Mouse (Mus musculus) central nervous system, embryonic 14 days (tissue): ENCODE measurements around the gene Dnaic1. TPM values are rescaled to one million over a fixed set of nuclear protein-coding genes. Genes with fewer than 3 reads are reported as not detected.

Experiments
- polyA plus RNA-seq: library from polyadenylated mRNA; depleted of rRNA; stranded (reverse); fragments of >200 nt; gene quantifications from 2 replicates; pipeline ENCODE4 v1.2.3, GENCODE M21; 2012; rRNA removed

The Dnaic1 gene
- polyA plus RNA-seq = 2.3 and 2.9 TPM in 2 replicates

GRCm38 (mm10) chr4:41569411-41569885 lies at the start of gene Dnaic1, which contains the start of gene Fam219a:
TSS of gene Dnaic1 (plus strand) at chr4:41569775.
TSS of gene Fam219a (minus strand) at chr4:41569538.

GRCm38 (mm10) chr4:41639913-41640507 lies 70.4 kb downstream of the Dnaic1 start, which contains the start of gene Enho:
TSS of gene Enho (minus strand) at chr4:41640324.

Other genes starting within 250 kb of the Dnaic1 start
- gene Ubap1, start 220.8 kb upstream of the Dnaic1 start, polyA plus RNA-seq = 52.9 and 56.0 TPM in 2 replicates
- gene Kif24, start 104.9 kb upstream of the Dnaic1 start, polyA plus RNA-seq = 4.3 and 5.0 TPM in 2 replicates
- gene Nudt2, start 104.6 kb upstream of the Dnaic1 start, polyA plus RNA-seq = 43.1 and 49.1 TPM in 2 replicates
- 4.6 and 6.7 TPM in 2 replicates for gene AI464131, start 66.7 kb upstream of the Dnaic1 start, polyA plus RNA-seq
- 8.3 and 11.9 TPM in 2 replicates for gene 1110017D15Rik, start 52.4 kb upstream of the Dnaic1 start, polyA plus RNA-seq
- gene Fam219a, start 237 bp upstream of the Dnaic1 start, polyA plus RNA-seq = 75.4 and 86.6 TPM in 2 replicates
- gene Enho, start 70.5 kb downstream of the Dnaic1 start, polyA plus RNA-seq = 86.9 and 96.7 TPM in 2 replicates
- gene Cntfr, start 127.3 kb downstream of the Dnaic1 start, polyA plus RNA-seq = 63.3 and 84.9 TPM in 2 replicates
- 34.2 and 80.9 TPM in 2 replicates for gene Il11ra1, start 130.2 kb downstream of the Dnaic1 start, polyA plus RNA-seq
- 56.4 and 56.9 TPM in 2 replicates for gene Rpp25l, start 143.8 kb downstream of the Dnaic1 start, polyA plus RNA-seq
- 159 and 165 TPM in 2 replicates for gene Dctn3, start 153.4 kb downstream of the Dnaic1 start, polyA plus RNA-seq
- gene Arid3c, start 161.4 kb downstream of the Dnaic1 start, polyA plus RNA-seq = 0.44 and 0.69 TPM in 2 replicates
- 66.6 and 88.5 TPM in 2 replicates for gene Galt, start 185.5 kb downstream of the Dnaic1 start, polyA plus RNA-seq
- gene Sigmar1, start 186.4 kb downstream of the Dnaic1 start, polyA plus RNA-seq = 55.0 and 62.8 TPM in 2 replicates
- gene Ccl27a, start 204.5 kb downstream of the Dnaic1 start, polyA plus RNA-seq = 367 and 380 TPM in 2 replicates